Mouse (Mus musculus) testis, adult 2 months (tissue): Measurements from ENCODE around the gene Haus8.

Experiments
- CTCF ChIP-seq: fragments of 200-500 bp; IDR thresholded peaks from 2 replicates; pipeline ENCODE4 v1.5.1; 2012; ENCODE audit warnings: low read depth, mild to moderate bottlenecking, inconsistent platforms, low read length, moderate library complexity; ENCODE audit not compliant: control insufficient read depth, insufficient read depth, insufficient replicate concordance
- POLR2A ChIP-seq: fragments of 200-500 bp; IDR thresholded peaks from 2 replicates; pipeline ENCODE4 v1.6.1; 2012; ENCODE audit warnings: low read depth, mild to moderate bottlenecking, inconsistent platforms, low read length, moderate library complexity; ENCODE audit not compliant: control insufficient read depth

- TF ChIP-seq CTCF (no peak), POLR2A (no peak)
Observed at GRCm38 (mm10) chr8:71271630-71272029, 1.1 kb downstream of the Haus8 start.
